Mouse (Mus musculus): Measurements from ENCODE around the gene Gm15140. TPM values are rescaled to one million over a fixed set of nuclear protein-coding genes. Genes with fewer than 3 reads are reported as not detected.
"Not testable (repeated sequence)": the region's sequence is repeated elsewhere in the genome, so short reads cannot be mapped to it uniquely, and the experiment has no call there.

Gene Gm15140
- total RNA-seq (2021) = not detected
- long read RNA-seq, experiment 1 = 0 reads
- long read RNA-seq, experiment 2 = 0 reads

DNA sequence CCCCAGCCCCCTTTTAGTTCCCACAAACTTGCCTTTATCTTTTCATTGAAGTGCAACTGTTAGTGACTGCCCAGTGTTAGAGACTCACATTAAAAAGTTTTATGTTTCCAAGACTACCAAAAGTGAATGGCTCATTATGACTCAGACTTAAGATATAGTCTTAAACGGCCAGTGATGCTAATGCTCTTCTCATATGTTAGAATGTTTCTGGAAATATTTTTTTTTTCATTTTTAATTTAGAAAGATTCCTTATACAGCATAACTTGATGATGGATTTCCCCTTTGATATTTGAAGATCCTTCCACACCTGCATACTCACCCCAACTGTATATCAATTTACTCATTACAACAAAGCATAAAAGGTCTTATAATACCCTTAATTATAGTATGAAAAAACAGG lies at the start of gene Gm15140:
Gm15140 (minus strand) TSS at position 101 of the 400 bp plus-strand sequence.
- not testable (repeated sequence) for DNase-seq (ENCODE audit: low spot score in 2 of 2)

Other genes starting within 250 kb of the Gm15140 start
- gene Samt1, start 108.0 kb downstream of the Gm15140 start, total RNA-seq (2021) = not detected
- gene 4921511M17Rik, start 86.9 kb downstream of the Gm15140 start, total RNA-seq (2021) = not detected
- not detected for gene Gm10057, start 65.6 kb downstream of the Gm15140 start, total RNA-seq (2021)
- not detected for gene 4930524N10Rik, start 222.7 kb upstream of the Gm15140 start, total RNA-seq (2021)